Mouse (Mus musculus): ENCODE measurements around the gene Sgsm1.

GRCm38 (mm10) chr5:113294575-113294974 is 16.0 kb downstream of the Sgsm1 start:
- TF ChIP-seq CTCF (IDR thresholded peaks at IDR 0.05; ENCODE audit: insufficient read depth, low read length) (no peak), POLR2A (IDR thresholded peaks at IDR 0.05; ENCODE audit: borderline replicate concordance, extremely low read depth, low read depth, low read length) (no peak)
